18 mouse cellular contexts compared by ENCODE assay signal in the genomic region with DNA sequence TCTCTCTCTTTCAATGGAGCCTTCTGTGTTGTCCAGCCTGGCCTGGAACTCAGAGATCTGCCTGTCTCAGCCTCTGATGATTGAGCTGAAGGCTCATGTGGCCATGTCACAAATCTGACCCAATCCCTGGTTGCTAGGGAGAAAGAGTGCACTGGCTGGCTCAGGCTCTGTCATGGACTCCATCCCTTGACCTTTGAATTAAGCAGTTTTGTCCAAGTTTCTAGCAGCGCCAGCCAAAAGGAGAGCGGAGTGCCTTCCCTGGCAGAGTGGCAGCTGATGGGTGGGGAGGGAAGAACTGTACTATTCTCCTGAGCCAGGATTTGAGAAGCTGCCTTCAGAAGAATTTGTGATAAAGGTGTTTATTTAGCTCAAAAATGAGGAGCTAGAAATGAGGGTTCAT.
"Had no signal": no experiment of that assay in that cellular context is flagged by ENCODE, and none has a peak within 500 bp of the region (broad histone marks: within the 10 kb centered on the region; RNA-seq: fewer than 3 reads in every experiment).

No protein-coding gene starts in this region.

- H3K27ac ChIP-seq: midbrain, embryonic 10.5 days; midbrain, embryonic 12.5 days; neural tube, embryonic 13.5 days; neural tube, embryonic 15.5 days; stomach, embryonic 15.5 days; stomach, postnatal 0 days had no signal

- DNase-seq: lung, adult 18-20 months; lung, postnatal 14 days; lung, postnatal 4 days; midbrain, embryonic 14.5 days; retina, postnatal 1 day; right cerebral cortex, adult 18-20 months; thymus, adult 2 months; thymus, postnatal 25 days; thymus, postnatal 4 days had no signal

- H3K27me3 ChIP-seq: midbrain, embryonic 12.5 days; neural tube, embryonic 13.5 days; neural tube, embryonic 15.5 days; stomach, embryonic 15.5 days had no signal

- H3K9ac ChIP-seq: lung, embryonic 14.5 days; midbrain, embryonic 12.5 days; neural tube, embryonic 13.5 days; neural tube, embryonic 15.5 days; stomach, embryonic 15.5 days had no signal

- H3K36me3 ChIP-seq: midbrain, embryonic 10.5 days; midbrain, embryonic 12.5 days; neural tube, embryonic 13.5 days; neural tube, embryonic 15.5 days; stomach, embryonic 15.5 days had no signal

- ATAC-seq: midbrain, embryonic 16.5 days had no signal

- H3K4me3 ChIP-seq: midbrain, embryonic 10.5 days; midbrain, embryonic 12.5 days; myocyte; neural tube, embryonic 13.5 days; neural tube, embryonic 15.5 days; stomach, embryonic 15.5 days had no signal

- H3K4me1 ChIP-seq: neural tube, embryonic 15.5 days had no signal

- H3K4me2 ChIP-seq: lung, embryonic 14.5 days; midbrain, embryonic 12.5 days; neural tube, embryonic 13.5 days; neural tube, embryonic 15.5 days; stomach, embryonic 15.5 days had no signal

- H3K9me3 ChIP-seq: midbrain, embryonic 10.5 days; midbrain, embryonic 12.5 days; neural tube, embryonic 13.5 days; neural tube, embryonic 15.5 days; stomach, embryonic 15.5 days had no signal
